Mouse (Mus musculus) heart, embryonic 15.5 days (tissue): ENCODE measurements around the gene Ormdl2. TPM values are rescaled to one million over a fixed set of nuclear protein-coding genes. Genes with fewer than 3 reads are reported as not detected.

Experiments
- ATAC-seq: fragments of 200-750 bp; cut with Nextera tagmentation; replicated peaks from 2 replicates; pipeline ENCODE4 v1.8.0; 2017; ENCODE audit warnings: low read depth, moderate TSS enrichment; ENCODE audit not compliant: insufficient number of reproducible peaks, insufficient read depth, low FRiP score
- H3K27ac ChIP-seq: fragments of 300-500 bp; sonication (generic); 2 replicates; pipeline ENCODE4 v1.5.1; 2015; ENCODE audit warnings: mild to moderate bottlenecking, inconsistent platforms
- H3K27me3 ChIP-seq: fragments of 300-500 bp; sonication (generic); 2 replicates; pipeline ENCODE4 v1.6.1; 2015; ENCODE audit warnings: inconsistent platforms
- H3K36me3 ChIP-seq: fragments of 300-500 bp; sonication (generic); 2 replicates; pipeline ENCODE4 v1.6.1; 2015; ENCODE audit warnings: mild to moderate bottlenecking, inconsistent platforms
- H3K4me1 ChIP-seq: fragments of 300-500 bp; sonication (generic); replicated peaks from 2 replicates; pipeline ENCODE4 v1.6.1; 2015; ENCODE audit warnings: inconsistent platforms
- H3K4me2 ChIP-seq: fragments of 300-500 bp; sonication (generic); 2 replicates; pipeline ENCODE4 v1.6.1; 2015; ENCODE audit warnings: inconsistent platforms, mild to moderate bottlenecking, moderate library complexity
- H3K4me3 ChIP-seq: fragments of 300-500 bp; sonication (generic); 2 replicates; pipeline ENCODE4 v1.5.1; 2015; ENCODE audit warnings: mild to moderate bottlenecking, inconsistent platforms
- H3K9ac ChIP-seq: fragments of 300-500 bp; sonication (generic); 2 replicates; pipeline ENCODE4 v1.6.1; 2015; ENCODE audit warnings: mild to moderate bottlenecking, inconsistent platforms
- H3K9me3 ChIP-seq: fragments of 300-500 bp; sonication (generic); replicated peaks from 2 replicates; pipeline ENCODE4 v1.6.1; 2016; ENCODE audit warnings: inconsistent platforms
- WGBS: fragments of 180-500 bp; shearing (Covaris S2); methylation state at CpG from one replicate; pipeline ENCODE4 v1.1.7; 2015; ENCODE audit warnings: mixed read lengths; 5-methylcytosine and 5-hydroxymethylcytosine counted together
- polyA plus RNA-seq: library from polyadenylated mRNA; unstranded; fragments of >200 nt; fragmentation: Nextera tagmentation; extraction: Ambion mirVana; gene quantifications from 2 replicates; pipeline ENCODE4 v1.2.1, GENCODE M21; 2015

Ormdl2 gene
- polyA plus RNA-seq, 1 experiment from 2014 or later = 34.3 TPM

DNA sequence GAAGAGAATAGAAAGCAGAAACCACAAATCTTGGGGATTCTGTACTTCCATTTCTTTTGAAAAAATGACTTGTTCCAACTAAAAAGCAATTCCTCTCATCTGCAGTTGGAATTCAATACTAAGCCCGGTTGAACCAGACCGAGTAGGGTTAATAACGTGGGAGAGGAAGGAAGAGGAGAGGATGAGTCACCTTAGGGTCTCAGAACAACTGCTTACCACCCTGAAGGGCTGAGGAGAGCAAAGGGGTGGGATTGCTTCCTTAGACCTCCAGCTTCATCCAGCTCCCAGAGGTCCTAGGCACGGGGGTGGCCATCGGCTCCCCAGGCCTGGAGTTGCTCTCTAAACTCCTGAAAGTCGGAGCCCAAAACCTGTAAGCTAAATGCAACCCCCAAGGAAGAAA lies 18.1 kb downstream of the Ormdl2 start:
- Histone ChIP-seq H3K27ac (peak overlapping the region; percentile 99), H3K9ac (peak overlapping the region; percentile 85), H3K27me3 (no peaks in the 10 kb centered on the region), H3K4me2 (peak overlapping the region; percentile 93), H3K9me3 (no peaks in the 10 kb centered on the region), H3K36me3 (peaks cover 19% of the 10 kb centered on the region; the same call in 1 of the 2 replicates), H3K4me3 (peak overlapping the region; percentile 82), H3K4me1 (peaks cover 39% of the 10 kb centered on the region)
- 8% methylated on average over 6 of the region's 6 CpGs for WGBS
- ATAC-seq = no peak

DNA sequence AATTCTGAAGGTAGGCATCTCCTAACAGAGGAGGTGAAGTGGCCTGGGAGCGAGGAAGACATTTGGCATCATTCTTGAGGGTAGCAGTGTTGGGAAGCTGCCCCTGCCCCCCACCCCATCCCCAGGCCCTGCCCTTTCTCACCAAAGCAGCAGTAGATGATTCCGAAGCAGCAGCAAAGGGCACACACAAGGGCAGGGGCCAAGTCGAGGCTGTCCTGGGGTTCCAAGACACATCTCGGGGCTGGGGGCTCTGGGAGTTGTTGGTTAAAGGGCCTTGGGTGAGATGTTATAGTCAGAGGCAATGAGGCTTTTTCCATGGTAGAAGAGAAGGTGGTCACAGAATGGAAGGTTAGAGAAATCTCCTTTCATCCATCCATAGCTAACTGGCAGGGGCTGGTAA lies 18.5 kb downstream of the Ormdl2 start:
- no peaks in the 10 kb centered on the region for H3K9me3 ChIP-seq
- 50% methylated on average over 4 of the region's 4 CpGs for WGBS
- no peaks in the 10 kb centered on the region for H3K27me3 ChIP-seq
- peak overlapping the region; percentile 85 for H3K9ac ChIP-seq
- peak overlapping the region; percentile 93 for H3K4me2 ChIP-seq
- H3K27ac ChIP-seq = peak overlapping the region; percentile 99
- no peak for ATAC-seq
- peaks cover 35% of the 10 kb centered on the region for H3K4me1 ChIP-seq
- peak overlapping the region; percentile 82 for H3K4me3 ChIP-seq
- peaks cover 18% of the 10 kb centered on the region; the same call in 1 of the 2 replicates for H3K36me3 ChIP-seq

DNA sequence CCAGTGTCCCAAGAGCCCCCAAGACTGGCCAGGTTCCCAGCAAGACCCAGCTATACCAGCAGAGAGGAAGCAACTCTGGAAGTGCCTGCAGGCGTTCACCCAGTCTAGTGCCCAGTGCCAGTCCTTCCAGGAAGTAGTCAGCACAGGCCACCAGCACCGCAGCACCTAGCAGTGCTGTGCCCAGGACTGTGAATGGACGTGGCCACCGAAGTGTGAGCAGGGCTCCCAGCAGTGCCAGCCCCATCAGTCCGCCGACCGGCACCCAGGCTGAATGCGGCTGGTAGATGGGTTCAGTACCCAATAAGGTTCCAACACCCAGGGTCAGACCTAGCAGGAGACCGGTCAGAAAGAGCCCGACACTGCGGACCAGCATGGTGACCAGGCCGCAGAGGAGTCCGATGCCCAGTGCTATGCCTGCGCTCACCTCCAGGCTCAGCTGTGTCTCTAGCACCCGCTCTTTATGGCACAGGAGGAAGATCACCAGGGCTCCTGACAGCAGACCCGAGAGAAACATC lies 19.4 kb downstream of the Ormdl2 start:
- Histone ChIP-seq H3K9ac (peak overlapping the region; percentile 85; the same call in 1 of the 2 replicates), H3K4me1 (peaks cover 26% of the 10 kb centered on the region), H3K27ac (no peak overlapping the region), H3K4me2 (peak overlapping the region; percentile 93; the same call in 1 of the 2 replicates), H3K36me3 (peaks cover 18% of the 10 kb centered on the region; the same call in 1 of the 2 replicates), H3K4me3 (no peak overlapping the region), H3K9me3 (no peaks in the 10 kb centered on the region), H3K27me3 (no peaks in the 10 kb centered on the region)
- WGBS = 89% methylated on average over 16 of the region's 16 CpGs
- no peak for ATAC-seq

DNA sequence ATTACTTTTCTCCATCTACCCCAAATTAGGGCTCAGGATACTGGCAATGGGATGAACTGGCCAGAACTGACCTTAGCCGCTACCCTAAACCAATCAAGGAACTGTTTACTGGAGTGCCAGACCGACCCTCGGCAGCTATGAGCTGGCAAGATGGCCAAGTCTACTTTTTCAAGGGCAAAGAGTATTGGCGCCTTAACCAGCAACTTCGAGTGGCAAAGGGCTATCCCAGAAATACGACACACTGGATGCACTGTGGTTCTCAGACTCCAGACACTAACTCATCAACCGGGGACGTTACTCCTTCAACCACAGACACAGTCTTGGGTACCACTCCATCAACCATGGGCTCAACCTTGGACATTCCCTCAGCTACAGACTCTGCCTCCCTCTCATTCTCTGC lies 22.8 kb downstream of the Ormdl2 start:
- H3K9me3 ChIP-seq = no peaks in the 10 kb centered on the region
- no peak overlapping the region for H3K9ac ChIP-seq
- H3K4me3 ChIP-seq = no peak overlapping the region
- 92% methylated on average over 8 of the region's 8 CpGs for WGBS
- H3K27me3 ChIP-seq = no peaks in the 10 kb centered on the region
- H3K36me3 ChIP-seq = peaks cover 16% of the 10 kb centered on the region; the same call in 1 of the 2 replicates
- no peak overlapping the region for H3K27ac ChIP-seq
- H3K4me1 ChIP-seq = peaks cover 14% of the 10 kb centered on the region
- H3K4me2 ChIP-seq = no peak overlapping the region
- ATAC-seq = no peak

DNA sequence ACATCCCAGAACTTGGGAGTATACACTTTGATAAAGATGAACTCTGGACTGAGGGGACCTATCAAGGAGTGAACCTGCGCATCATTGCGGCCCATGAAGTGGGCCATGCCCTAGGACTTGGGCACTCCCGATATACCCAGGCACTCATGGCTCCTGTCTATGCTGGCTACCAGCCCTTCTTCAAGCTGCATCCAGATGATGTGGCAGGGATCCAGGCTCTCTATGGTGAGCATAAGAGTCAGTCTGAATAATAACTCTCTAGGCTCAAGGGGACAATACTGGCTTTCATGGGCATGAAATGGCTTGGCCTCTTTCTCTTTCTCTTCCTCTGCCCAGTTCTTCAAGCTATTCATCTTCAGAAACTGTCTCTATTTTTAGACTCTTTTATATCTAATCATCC lies 25.9 kb downstream of the Ormdl2 start:
- no peak overlapping the region for H3K27ac ChIP-seq
- H3K36me3 ChIP-seq = peaks cover 6% of the 10 kb centered on the region; the same call in 1 of the 2 replicates
- no peaks in the 10 kb centered on the region for H3K4me1 ChIP-seq
- H3K4me2 ChIP-seq = no peak overlapping the region
- WGBS = 87% methylated on average over 3 of the region's 3 CpGs
- no peaks in the 10 kb centered on the region for H3K27me3 ChIP-seq
- ATAC-seq = no peak
- no peak overlapping the region for H3K9ac ChIP-seq
- no peaks in the 10 kb centered on the region for H3K9me3 ChIP-seq
- H3K4me3 ChIP-seq = no peak overlapping the region

DNA sequence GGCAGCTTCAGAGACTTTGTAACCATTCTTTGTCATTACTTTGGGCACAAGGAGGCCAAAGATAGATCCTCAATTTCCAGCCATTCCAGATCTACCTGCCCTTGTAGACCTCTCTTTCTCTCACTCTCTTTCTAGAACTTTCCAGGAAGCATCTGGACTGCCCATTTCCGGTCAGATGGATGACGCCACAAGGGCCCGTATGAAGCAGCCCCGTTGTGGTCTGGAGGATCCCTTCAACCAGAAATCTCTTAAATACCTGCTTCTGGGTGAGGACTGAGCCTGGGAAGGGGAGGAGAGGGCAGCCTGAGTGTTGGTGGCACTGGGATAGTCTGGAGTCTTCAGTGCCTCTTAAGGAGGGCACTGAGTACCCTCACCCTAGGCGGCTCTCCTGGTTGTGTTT lies 27.1 kb downstream of the Ormdl2 start:
- no peak overlapping the region for H3K27ac ChIP-seq
- no peaks in the 10 kb centered on the region for H3K27me3 ChIP-seq
- no peaks in the 10 kb centered on the region for H3K4me1 ChIP-seq
- ATAC-seq = no peak
- H3K9me3 ChIP-seq = no peaks in the 10 kb centered on the region
- H3K4me2 ChIP-seq = no peak overlapping the region
- 83% methylated on average over 5 of the region's 5 CpGs for WGBS
- H3K36me3 ChIP-seq = no peaks in the 10 kb centered on the region
- H3K9ac ChIP-seq = no peak overlapping the region
- no peak overlapping the region for H3K4me3 ChIP-seq

DNA sequence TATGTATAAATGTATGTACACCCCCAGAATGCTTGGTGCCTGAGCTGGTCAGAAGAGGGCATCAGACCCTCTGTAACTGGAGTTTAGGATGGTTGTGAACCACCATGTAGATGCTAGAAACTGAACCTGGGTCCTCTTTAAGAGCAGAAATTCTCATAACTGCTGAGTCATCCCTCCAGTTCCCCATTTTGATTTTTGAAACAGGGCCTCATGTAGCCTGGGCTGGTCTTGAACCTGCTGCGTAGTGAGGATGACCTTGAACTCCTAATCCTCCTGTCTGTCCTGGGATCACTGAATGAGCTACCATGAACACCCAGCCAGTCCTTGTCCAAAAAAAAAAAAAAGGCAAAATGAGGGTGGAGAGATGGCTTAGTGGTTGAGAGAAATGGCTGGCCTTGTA lies 28.2 kb downstream of the Ormdl2 start:
- Histone ChIP-seq H3K4me2 (no peak overlapping the region), H3K27me3 (no peaks in the 10 kb centered on the region), H3K4me3 (no peak overlapping the region), H3K4me1 (no peaks in the 10 kb centered on the region), H3K27ac (no peak overlapping the region), H3K9ac (no peak overlapping the region), H3K36me3 (no peaks in the 10 kb centered on the region), H3K9me3 (no peaks in the 10 kb centered on the region)
- no peak for ATAC-seq
- WGBS = 87% methylated on average over 1 of the region's 1 CpGs

DNA sequence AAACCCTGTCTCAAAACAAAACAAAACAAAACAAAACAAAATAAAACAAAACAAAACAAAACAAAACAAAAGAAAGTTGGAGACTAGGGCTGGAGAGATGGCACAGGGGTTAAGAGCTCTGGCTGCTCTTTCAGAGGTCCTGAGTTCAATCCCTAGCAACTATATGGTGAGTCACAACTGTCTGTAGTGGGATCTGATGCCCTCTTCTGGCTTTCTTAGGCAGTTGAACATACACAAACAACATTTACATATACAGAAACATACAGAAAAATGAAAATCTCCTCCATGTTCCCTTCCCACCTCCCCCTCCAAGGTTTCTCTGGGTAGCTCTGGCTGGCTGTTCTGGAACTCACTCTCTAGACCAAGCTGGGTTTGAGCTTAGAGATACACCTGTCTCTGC lies 29.4 kb downstream of the Ormdl2 start:
- no peak overlapping the region for H3K4me3 ChIP-seq
- no peak overlapping the region for H3K4me2 ChIP-seq
- no peaks in the 10 kb centered on the region for H3K4me1 ChIP-seq
- no peaks in the 10 kb centered on the region for H3K36me3 ChIP-seq
- H3K9me3 ChIP-seq = no peaks in the 10 kb centered on the region
- ATAC-seq = no peak
- no peaks in the 10 kb centered on the region for H3K27me3 ChIP-seq
- no peak overlapping the region for H3K27ac ChIP-seq
- no peak overlapping the region for H3K9ac ChIP-seq

DNA sequence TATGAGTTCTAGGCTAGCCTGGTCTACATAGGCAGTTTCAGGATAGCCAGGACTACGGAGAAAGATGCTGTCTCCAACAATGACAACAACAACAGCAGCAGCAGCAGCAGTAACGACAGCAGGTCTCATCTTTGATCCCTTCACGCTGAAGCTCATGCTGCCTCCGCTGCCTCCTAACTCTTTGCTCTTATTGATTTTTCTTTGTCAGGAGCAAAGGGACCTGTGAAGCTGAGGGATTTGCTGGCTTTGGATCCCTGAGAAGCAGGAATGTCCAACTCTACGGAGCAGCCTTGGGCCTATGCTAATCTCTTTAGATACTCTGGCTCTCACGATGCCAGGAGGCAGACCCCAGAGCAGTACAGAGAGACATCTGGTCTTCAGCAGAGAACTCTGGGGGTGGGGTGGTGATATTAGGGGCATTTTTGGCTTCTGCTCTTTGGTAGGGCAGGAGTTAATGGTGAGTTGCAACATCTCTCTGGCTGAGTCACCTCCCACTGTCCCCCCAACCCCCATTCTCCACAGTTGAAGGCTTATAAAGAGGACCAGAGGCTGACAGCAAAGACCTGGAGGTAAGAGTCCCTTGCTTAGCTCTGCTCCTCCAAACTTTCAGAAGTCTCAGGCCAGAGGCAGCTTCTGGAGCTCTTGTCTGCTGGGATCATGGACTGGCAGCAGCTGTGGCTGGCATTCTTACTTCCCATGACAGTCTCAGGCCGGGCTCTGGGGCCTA lies 30.9 kb downstream of the Ormdl2 start, which contains the start of gene Mmp19:
Gene Mmp19, plus strand, starts transcription at position 513 of the 727 bp plus-strand sequence.
- WGBS = 61% methylated on average over 7 of the region's 7 CpGs
- ATAC-seq = no peak
- Histone ChIP-seq H3K27me3 (no peaks in the 10 kb centered on the region), H3K4me2 (peak within 1 kb of the TSS; percentile 21), H3K9me3 (no peaks in the 10 kb centered on the region), H3K4me3 (no peak within 1 kb of the TSS; the same call in 1 of the 2 replicates), H3K4me1 (no peaks in the 10 kb centered on the region), H3K9ac (peak within 1 kb of the TSS; percentile 2; the same call in 1 of the 2 replicates), H3K36me3 (no peaks in the 10 kb centered on the region), H3K27ac (no peak within 1 kb of the TSS)

DNA sequence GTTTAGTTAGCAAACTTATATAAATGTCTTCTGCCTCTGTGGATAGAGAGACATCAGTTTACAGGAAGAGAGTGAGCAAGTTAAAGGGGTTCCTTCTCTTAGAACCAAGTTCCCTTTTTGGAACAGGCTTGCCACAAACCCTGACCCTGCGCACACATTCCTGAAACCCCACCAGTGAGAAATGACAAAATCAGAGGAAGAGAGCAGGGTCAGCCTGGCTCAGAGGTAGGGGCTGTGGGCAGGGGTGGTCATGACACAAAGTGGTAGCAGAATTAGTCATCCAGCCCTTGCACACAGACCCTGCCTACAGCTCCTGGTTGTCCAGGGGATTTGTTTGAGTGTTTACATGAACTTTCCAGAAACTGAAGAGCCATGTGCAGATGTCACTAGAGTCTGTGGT lies 41.2 kb downstream of the Ormdl2 start:
- Histone ChIP-seq H3K4me3 (no peak overlapping the region), H3K9me3 (no peaks in the 10 kb centered on the region), H3K4me2 (no peak overlapping the region), H3K27me3 (no peaks in the 10 kb centered on the region), H3K9ac (no peak overlapping the region), H3K27ac (no peak overlapping the region), H3K4me1 (no peaks in the 10 kb centered on the region; the same call in 1 of the 2 replicates), H3K36me3 (no peaks in the 10 kb centered on the region)
- WGBS = 86% methylated on average over 1 of the region's 1 CpGs
- no peak for ATAC-seq

DNA sequence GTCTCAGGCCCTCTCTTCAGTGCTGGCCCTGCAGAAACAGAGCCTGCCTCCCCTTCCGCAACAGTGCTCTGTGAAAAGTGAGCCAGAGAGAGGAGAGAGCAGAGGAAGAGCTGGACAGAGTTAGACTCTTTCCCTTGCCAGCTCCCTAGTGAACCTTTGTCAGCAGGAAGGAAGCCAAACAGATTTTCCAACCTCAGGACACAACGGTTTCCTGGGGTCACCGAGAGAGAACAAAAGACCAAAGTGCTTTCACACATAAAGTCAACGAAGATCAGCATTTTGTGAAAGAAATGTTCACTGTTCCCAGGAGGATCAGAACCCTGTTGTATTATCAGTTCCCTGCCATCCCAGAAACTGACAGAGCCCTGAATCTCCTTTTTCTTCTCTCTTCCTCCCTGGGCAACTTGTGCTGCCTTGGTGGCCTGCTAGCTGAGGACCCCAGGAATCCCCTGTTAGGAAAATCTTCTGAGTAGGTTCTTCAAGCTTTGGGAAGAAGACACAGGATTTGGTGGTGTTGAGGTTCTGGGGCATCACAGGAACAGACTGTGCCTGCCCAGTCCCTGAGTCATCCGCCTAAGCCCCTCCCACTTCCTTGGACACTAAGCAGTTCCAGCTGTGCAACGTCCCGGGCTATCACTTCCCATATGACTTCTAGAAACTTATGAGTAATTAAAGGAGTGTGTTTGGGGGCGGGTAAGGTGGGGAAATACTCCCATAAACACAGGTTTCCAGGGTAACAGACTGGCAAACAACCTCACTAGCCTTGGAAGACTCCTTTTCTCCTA lies 42.2 kb downstream of the Ormdl2 start:
- Histone ChIP-seq H3K4me3 (no peak overlapping the region), H3K27me3 (no peaks in the 10 kb centered on the region), H3K9ac (no peak overlapping the region), H3K4me1 (no peaks in the 10 kb centered on the region; the same call in 1 of the 2 replicates), H3K4me2 (peak overlapping the region; percentile 5; the same call in 1 of the 2 replicates), H3K27ac (peak overlapping the region; percentile 89), H3K36me3 (no peaks in the 10 kb centered on the region), H3K9me3 (no peaks in the 10 kb centered on the region)
- WGBS = 22% methylated on average over 8 of the region's 8 CpGs
- peak; percentile 92 for ATAC-seq
